Mouse (Mus musculus) olfactory bulb, adult 2 months (tissue): ENCODE results near the gene 1700003F12Rik.

Experiments
- CTCF ChIP-seq: fragments of 200-500 bp; IDR thresholded peaks from 2 replicates; pipeline ENCODE4 v1.5.1; 2012; ENCODE audit warnings: low read depth, mild to moderate bottlenecking, low read length, moderate library complexity; ENCODE audit not compliant: insufficient read depth
- POLR2A ChIP-seq: fragments of 200-500 bp; IDR thresholded peaks from 2 replicates; pipeline ENCODE4 v1.6.1; 2012; ENCODE audit warnings: mild to moderate bottlenecking, low read depth, low read length, moderate library complexity; ENCODE audit not compliant: insufficient read depth

- TF ChIP-seq POLR2A (no peak), CTCF (no peak)
These were observed 4.6 kb downstream of the 1700003F12Rik start, which contains the start of gene Actl10 for GRCm38 (mm10) chr2:154551476-154551875.
